Mouse (Mus musculus): ENCODE results near the gene Bcat2. TPM values are rescaled to one million over a fixed set of nuclear protein-coding genes. Genes with fewer than 3 reads are reported as not detected.

The Bcat2 gene
- polyA plus RNA-seq, 1 experiment from 2014 or later = 25.0 TPM

- H3K4me3 ChIP-seq (ENCODE audit: low read depth, low read length) = no peak overlapping the region
- ATAC-seq = no peak
- 88% methylated on average over 7 of the region's 7 CpGs for WGBS
Measured at GRCm38 (mm10) chr7:45560241-45560640, 9.7 kb upstream of the Bcat2 start.

GRCm38 (mm10) chr7:45560843-45561623 is 8.9 kb upstream of the Bcat2 start:
- peak; percentile 69; the same call in 1 of the 2 replicates for ATAC-seq
- H3K9ac ChIP-seq (ENCODE audit: low read depth, low read length) = no peak overlapping the region
- no peak overlapping the region for H3K27ac ChIP-seq (ENCODE audit: low read length)
- no peaks in the 10 kb centered on the region for H3K27me3 ChIP-seq (ENCODE audit: control insufficient read depth, insufficient read depth, low read depth, low read length)
- no peak overlapping the region for H3K4me3 ChIP-seq (ENCODE audit: low read depth, low read length)
- H3K4me1 ChIP-seq (ENCODE audit: control insufficient read depth, insufficient read depth, low read length) = peaks cover 3% of the 10 kb centered on the region; the same call in 1 of the 2 replicates
- H3K36me3 ChIP-seq (ENCODE audit: control insufficient read depth, insufficient read depth, low read length) = no peaks in the 10 kb centered on the region
- peak overlapping the region; percentile 28; the same call in 1 of the 2 replicates for H3K4me2 ChIP-seq (ENCODE audit: low read length)
- WGBS = 27% methylated on average over 17 of the region's 17 CpGs
- H3K9me3 ChIP-seq (replicated peaks; ENCODE audit: control insufficient read depth, low read length, poor library complexity, severe bottlenecking) = no peaks in the 10 kb centered on the region

More at GRCm38 (mm10) chr7:45560241-45560640, 9.7 kb upstream of the Bcat2 start:
- Histone ChIP-seq H3K27me3 (ENCODE audit: control insufficient read depth, insufficient read depth, low read depth, low read length) (no peaks in the 10 kb centered on the region), H3K4me2 (ENCODE audit: low read length) (no peak overlapping the region), H3K9me3 (replicated peaks; ENCODE audit: control insufficient read depth, low read length, poor library complexity, severe bottlenecking) (no peaks in the 10 kb centered on the region), H3K9ac (ENCODE audit: low read depth, low read length) (no peak overlapping the region), H3K4me1 (ENCODE audit: control insufficient read depth, insufficient read depth, low read length) (peaks cover 3% of the 10 kb centered on the region; the same call in 1 of the 2 replicates), H3K27ac (ENCODE audit: low read length) (no peak overlapping the region), H3K36me3 (ENCODE audit: control insufficient read depth, insufficient read depth, low read length) (no peaks in the 10 kb centered on the region)

GRCm38 (mm10) chr7:45561624-45562520 is 8.1 kb upstream of the Bcat2 start:
- WGBS = 58% methylated on average over 11 of the region's 12 CpGs
- Histone ChIP-seq H3K36me3 (ENCODE audit: control insufficient read depth, insufficient read depth, low read length) (no peaks in the 10 kb centered on the region), H3K4me2 (ENCODE audit: low read length) (no peak overlapping the region), H3K9me3 (replicated peaks; ENCODE audit: control insufficient read depth, low read length, poor library complexity, severe bottlenecking) (no peaks in the 10 kb centered on the region), H3K4me1 (ENCODE audit: control insufficient read depth, insufficient read depth, low read length) (peaks cover 3% of the 10 kb centered on the region; the same call in 1 of the 2 replicates), H3K27ac (ENCODE audit: low read length) (no peak overlapping the region), H3K27me3 (ENCODE audit: control insufficient read depth, insufficient read depth, low read depth, low read length) (no peaks in the 10 kb centered on the region), H3K9ac (ENCODE audit: low read depth, low read length) (no peak overlapping the region), H3K4me3 (ENCODE audit: low read depth, low read length) (no peak overlapping the region)
- 0 out of 2 replicates have a peak, but pooled peaks have one; percentile 30 for ATAC-seq

- Histone ChIP-seq H3K4me2 (ENCODE audit: low read length) (no peak overlapping the region), H3K4me3 (ENCODE audit: low read depth, low read length) (no peak overlapping the region), H3K9me3 (replicated peaks; ENCODE audit: control insufficient read depth, low read length, poor library complexity, severe bottlenecking) (no peaks in the 10 kb centered on the region), H3K27ac (ENCODE audit: low read length) (no peak overlapping the region), H3K4me1 (ENCODE audit: control insufficient read depth, insufficient read depth, low read length) (peaks cover 13% of the 10 kb centered on the region), H3K27me3 (ENCODE audit: control insufficient read depth, insufficient read depth, low read depth, low read length) (no peaks in the 10 kb centered on the region), H3K9ac (ENCODE audit: low read depth, low read length) (no peak overlapping the region), H3K36me3 (ENCODE audit: control insufficient read depth, insufficient read depth, low read length) (no peaks in the 10 kb centered on the region)
- WGBS = 85% methylated on average over 2 of the region's 2 CpGs
- no peak for ATAC-seq
Measured at GRCm38 (mm10) chr7:45564811-45565210, 5.1 kb upstream of the Bcat2 start.

DNA sequence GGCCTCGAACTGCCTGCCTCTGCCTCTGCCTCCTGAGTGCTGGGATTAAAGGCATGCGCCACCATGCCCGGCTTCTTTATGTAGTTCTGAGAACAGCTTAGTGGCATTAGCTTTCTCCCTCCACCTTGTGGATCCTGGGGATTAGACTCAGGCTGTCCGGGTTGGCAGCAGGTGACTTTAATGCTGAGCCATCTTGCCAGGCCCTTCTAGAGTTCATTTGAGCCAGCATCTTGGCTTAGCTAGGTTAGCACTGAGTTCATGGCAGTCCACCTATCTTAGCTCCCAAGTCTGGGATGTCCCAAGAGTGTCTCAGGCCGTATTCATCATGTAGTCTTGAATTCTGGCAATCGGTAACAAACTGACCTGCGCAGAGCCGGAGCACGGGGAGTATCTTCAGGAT is 4.5 kb upstream of the Bcat2 start:
- Histone ChIP-seq H3K27ac (ENCODE audit: low read length) (no peak overlapping the region), H3K4me3 (ENCODE audit: low read depth, low read length) (no peak overlapping the region), H3K4me1 (ENCODE audit: control insufficient read depth, insufficient read depth, low read length) (peaks cover 14% of the 10 kb centered on the region), H3K4me2 (ENCODE audit: low read length) (no peak overlapping the region), H3K36me3 (ENCODE audit: control insufficient read depth, insufficient read depth, low read length) (no peaks in the 10 kb centered on the region), H3K9ac (ENCODE audit: low read depth, low read length) (no peak overlapping the region), H3K27me3 (ENCODE audit: control insufficient read depth, insufficient read depth, low read depth, low read length) (no peaks in the 10 kb centered on the region), H3K9me3 (replicated peaks; ENCODE audit: control insufficient read depth, low read length, poor library complexity, severe bottlenecking) (no peaks in the 10 kb centered on the region)
- WGBS = 86% methylated on average over 9 of the region's 9 CpGs
- no peak for ATAC-seq

GRCm38 (mm10) chr7:45567112-45567779 is 2.7 kb upstream of the Bcat2 start:
- 70% methylated on average over 8 of the region's 8 CpGs for WGBS
- no peaks in the 10 kb centered on the region for H3K9me3 ChIP-seq (replicated peaks; ENCODE audit: control insufficient read depth, low read length, poor library complexity, severe bottlenecking)
- no peak overlapping the region for H3K4me3 ChIP-seq (ENCODE audit: low read depth, low read length)
- no peaks in the 10 kb centered on the region for H3K36me3 ChIP-seq (ENCODE audit: control insufficient read depth, insufficient read depth, low read length)
- no peaks in the 10 kb centered on the region for H3K27me3 ChIP-seq (ENCODE audit: control insufficient read depth, insufficient read depth, low read depth, low read length)
- H3K27ac ChIP-seq (ENCODE audit: low read length) = no peak overlapping the region
- peak overlapping the region; percentile 85 for H3K4me2 ChIP-seq (ENCODE audit: low read length)
- peaks cover 22% of the 10 kb centered on the region for H3K4me1 ChIP-seq (ENCODE audit: control insufficient read depth, insufficient read depth, low read length)
- H3K9ac ChIP-seq (ENCODE audit: low read depth, low read length) = peak overlapping the region; percentile 52; the same call in 1 of the 2 replicates
- ATAC-seq = no peak

- WGBS = under 1% methylated on average over 24 of the region's 24 CpGs
- ATAC-seq = peak; percentile 92
- Histone ChIP-seq H3K4me1 (ENCODE audit: control insufficient read depth, insufficient read depth, low read length) (peaks cover 22% of the 10 kb centered on the region), H3K9me3 (replicated peaks; ENCODE audit: control insufficient read depth, low read length, poor library complexity, severe bottlenecking) (no peaks in the 10 kb centered on the region), H3K27me3 (ENCODE audit: control insufficient read depth, insufficient read depth, low read depth, low read length) (no peaks in the 10 kb centered on the region), H3K4me3 (ENCODE audit: low read depth, low read length) (peak overlapping the region; percentile 48), H3K4me2 (ENCODE audit: low read length) (peak overlapping the region; percentile 85), H3K27ac (ENCODE audit: low read length) (peak overlapping the region; percentile 34), H3K36me3 (ENCODE audit: control insufficient read depth, insufficient read depth, low read length) (no peaks in the 10 kb centered on the region), H3K9ac (ENCODE audit: low read depth, low read length) (peak overlapping the region; percentile 52)
Measured at GRCm38 (mm10) chr7:45567780-45568516, 2.0 kb upstream of the Bcat2 start.
